Mouse (Mus musculus) bone marrow macrophage, adult 2 months (primary cell): ENCODE data around the gene Lrrc61.

Experiments used
- CTCF ChIP-seq: IDR thresholded peaks from 2 replicates; pipeline ENCODE4 v1.5.1; 2012; ENCODE audit warnings: low read depth, mild to moderate bottlenecking, low read length, moderate library complexity
- POLR2A ChIP-seq: IDR thresholded peaks from 2 replicates; pipeline ENCODE4 v1.6.1; 2012; ENCODE audit warnings: mild to moderate bottlenecking, low read depth, low read length, borderline replicate concordance

DNA sequence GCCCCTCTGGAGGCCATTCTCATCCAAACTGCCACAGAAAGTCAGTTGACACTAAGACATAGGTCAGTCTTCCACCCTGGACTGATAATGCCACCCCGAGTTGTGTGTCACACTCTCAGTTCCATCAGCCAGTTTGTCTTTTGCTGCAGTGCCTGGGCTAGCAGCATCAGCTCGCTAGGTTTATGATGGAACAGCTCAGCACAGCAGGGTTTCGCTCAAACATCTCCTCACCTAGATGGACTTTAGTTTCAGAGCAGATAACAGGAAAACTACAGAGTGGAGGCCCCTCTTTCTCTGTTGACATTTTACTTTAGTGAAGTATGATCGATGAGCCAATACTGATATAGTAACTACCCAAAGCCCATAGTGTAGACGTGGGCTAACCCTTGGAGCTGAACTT lies 60.2 kb downstream of the Lrrc61 start:
- TF ChIP-seq CTCF: no peak
- TF ChIP-seq POLR2A: no peak
